Mouse (Mus musculus): ENCODE results near the gene Enpp5.
A peak's percentile ranks its signal among the peaks of the same experiment; 100 is the strongest.

Enpp5 gene

DNA sequence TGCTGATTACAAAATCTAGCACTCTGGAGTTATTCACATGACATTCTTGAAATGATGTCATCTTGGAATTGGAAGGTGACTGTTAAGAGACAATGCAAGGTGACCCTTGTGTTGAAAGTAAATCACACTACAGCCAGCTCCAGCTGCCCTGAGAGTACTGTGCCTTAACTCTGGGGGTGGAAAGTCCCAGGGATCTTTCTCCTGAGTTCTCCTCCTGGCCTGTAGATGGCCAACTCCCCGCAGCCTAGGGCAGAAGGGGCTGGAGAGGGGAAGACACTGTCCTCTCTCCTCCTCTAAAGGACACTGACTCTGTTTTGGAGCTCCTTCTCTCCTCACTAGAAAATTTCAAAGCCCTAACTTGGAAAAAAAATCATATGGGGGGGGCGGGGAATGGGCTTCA lies 12.9 kb downstream of the Enpp5 start:
- no peak for DNase-seq (ENCODE audit: low read depth, low spot score)

DNA sequence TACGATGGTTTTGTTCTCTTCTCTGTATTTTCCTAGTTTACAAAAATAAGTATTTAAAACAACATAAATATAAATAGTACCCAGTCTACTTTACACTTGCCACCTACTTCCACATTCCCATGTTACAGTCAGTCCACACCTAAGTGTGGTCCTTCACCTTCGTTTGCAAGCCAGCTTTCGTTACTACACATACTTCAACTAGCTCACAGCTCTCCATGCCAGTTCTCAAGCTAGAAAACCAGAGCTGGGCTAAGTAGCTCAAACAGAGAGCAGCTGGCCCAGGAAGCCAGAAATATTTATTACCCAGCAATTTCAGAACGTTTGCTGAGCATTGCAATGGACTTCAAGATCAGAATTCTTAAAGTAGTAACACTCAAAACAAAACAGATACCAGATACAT lies 21.9 kb downstream of the Enpp5 start:
- DNase-seq (ENCODE audit: low read depth, low spot score) = no peak

DNA sequence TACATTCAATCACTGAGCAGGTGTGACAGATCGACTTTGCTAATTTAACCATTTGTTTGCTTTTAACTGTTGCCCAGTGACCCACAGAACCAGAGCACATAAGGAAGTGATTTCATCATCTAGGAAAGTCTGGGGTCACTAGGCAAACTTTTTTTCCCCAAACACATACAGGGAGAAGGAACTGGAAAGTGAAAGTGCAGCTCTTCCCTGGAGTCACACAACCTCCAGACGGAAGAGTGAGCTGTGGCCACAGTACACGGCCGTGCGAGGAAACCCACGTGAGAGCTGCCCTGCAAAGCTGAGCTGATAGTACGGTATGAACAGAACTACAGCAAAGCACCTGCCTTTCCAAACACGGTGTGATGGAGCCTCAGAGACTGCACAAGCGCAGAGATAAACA lies 22.3 kb downstream of the Enpp5 start:
- peak; percentile 16 for DNase-seq (ENCODE audit: low read depth, low spot score)

DNA sequence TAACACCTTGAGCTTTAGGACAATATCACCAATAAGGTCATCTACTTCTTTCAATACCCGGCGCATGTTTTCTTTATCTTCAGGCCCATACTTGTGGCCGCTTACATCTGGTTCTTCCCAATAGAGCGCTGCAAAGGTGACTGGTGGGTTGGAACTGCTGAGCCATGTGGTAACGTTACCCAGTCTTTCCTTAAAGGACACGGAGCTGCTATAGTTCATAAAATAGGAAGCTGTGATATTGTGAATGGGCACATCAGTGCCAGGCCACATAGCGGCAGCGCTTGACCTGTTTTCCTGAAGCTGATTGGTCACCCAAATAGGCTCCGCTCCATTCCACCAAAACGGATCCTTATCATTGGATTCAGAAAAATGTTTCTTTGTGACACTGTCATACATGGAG lies 23.3 kb downstream of the Enpp5 start:
- DNase-seq (ENCODE audit: low read depth, low spot score) = no peak

DNA sequence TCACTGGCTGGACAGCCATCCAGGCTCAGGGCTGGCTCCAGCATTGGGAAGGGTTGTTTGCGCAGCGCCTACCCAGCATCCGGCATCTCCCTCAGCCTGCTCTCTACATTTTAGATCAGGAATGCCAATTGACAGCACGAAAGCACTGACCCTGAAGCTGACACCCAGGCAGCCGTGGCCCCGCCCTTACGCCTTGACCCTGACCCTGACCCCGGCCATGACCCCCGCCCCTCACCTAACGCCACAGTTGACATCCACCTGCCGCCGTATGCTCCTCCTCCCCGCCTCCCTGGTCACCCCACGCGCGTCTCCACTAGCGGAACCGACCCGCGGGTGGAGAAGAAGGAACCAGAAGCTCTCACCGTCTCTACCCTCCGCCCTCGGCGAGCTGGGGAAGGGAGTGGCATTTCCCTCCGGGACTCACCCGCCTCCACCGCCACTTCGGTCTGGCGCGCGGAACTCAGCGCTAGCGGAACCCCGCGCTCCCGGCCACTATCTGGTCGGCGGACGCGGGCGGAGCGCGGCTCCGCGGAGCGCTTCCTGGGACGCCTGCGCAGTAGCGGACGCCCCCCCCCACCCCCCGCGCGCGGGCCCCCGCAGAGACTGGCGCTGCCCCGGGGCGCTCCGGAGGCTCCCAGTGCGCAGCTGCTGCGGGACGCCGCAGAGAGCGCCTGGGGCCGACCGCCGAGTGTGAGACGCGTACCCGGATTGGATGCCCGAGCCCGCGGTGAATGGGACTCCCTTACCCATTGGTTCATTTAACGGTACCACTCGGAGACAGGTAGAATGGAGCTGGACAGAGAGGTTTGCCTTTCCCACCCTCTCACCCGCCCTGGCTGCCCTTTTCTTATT lies 26.9 kb downstream of the Enpp5 start, which contains the start of gene Enpp4:
Gene Enpp4 (minus strand): TSS at position 523 of the 852 bp plus-strand sequence.
- DNase-seq (ENCODE audit: low read depth, low spot score) = peak; percentile 80

DNA sequence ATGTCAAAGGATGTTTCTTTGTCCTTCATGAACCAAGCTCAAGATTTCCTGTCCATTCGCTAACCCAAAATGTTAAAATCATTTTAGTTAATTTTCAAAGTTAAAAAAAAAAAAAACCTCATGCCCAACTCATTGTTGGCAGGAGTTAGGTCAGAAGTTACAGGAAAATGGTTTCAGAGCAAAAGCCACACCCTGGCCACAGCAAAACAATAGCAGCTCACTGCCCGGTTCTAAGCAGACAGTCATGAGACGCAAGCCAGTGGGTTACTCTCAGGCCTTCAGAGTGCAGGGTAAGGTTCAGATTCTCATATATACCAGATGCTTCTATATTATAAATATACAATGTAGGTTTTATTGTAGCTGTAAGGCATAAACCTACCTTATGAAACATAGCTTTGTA lies 29.7 kb downstream of the Enpp5 start:
- DNase-seq (ENCODE audit: low read depth, low spot score) = no peak

DNA sequence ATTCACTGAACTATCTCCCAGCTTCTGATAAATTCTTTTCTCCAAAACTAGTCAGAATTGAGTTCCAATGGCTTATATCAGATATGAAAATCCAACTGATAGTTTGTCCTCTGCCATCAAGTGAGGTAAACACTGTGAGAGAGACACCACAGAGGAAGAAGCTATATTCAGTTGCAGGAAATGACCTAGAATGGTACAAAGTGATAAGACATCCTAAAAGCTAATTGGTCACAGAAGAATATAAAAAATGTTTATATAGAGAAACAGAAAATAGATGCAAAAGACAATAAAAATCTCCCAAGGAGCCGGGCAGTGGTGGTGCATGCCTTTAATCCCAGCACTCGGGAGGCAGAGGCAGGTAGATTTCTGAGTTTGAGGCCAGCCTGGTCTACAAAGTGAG lies 38.0 kb downstream of the Enpp5 start:
- DNase-seq (ENCODE audit: low read depth, low spot score) = no peak

DNA sequence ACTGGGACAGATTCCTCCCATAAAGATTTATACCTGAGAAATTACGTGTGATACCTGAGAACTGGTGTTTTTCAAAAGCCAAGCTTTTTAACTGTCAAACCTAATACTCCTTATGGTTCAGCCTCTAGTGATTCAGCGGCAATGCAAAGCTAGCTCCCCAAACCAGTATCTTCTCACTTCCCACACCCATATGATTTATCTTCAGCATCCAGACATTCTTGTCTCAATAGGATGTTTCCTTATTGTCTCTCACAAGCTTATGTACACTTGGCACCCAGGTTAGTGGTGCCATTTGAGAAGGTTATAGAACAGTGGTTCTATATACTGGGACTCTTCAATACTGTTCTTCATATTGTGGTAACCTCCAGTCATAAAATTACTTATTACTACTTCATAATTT lies 39.1 kb downstream of the Enpp5 start:
- no peak for DNase-seq (ENCODE audit: low read depth, low spot score)

DNA sequence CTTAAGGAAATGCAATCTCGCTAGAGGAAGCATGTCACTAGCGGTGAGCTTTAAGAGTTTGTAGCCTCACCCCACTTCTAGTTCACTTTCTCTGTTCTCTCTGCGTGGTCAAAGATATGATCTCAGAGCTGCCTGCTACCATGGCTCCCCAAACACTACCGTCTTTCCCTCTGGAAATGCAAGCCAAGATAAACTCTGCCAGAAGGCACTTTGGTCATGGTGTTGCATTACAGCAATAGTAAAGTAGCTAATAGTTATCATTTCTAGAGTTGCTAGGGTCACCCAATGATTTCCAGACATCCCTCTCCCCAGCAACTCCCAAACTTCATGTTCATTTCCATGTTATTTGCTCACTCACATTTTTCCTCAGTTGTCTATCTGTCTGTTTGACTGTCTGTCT lies 39.6 kb downstream of the Enpp5 start:
- no peak for DNase-seq (ENCODE audit: low read depth, low spot score)

DNA sequence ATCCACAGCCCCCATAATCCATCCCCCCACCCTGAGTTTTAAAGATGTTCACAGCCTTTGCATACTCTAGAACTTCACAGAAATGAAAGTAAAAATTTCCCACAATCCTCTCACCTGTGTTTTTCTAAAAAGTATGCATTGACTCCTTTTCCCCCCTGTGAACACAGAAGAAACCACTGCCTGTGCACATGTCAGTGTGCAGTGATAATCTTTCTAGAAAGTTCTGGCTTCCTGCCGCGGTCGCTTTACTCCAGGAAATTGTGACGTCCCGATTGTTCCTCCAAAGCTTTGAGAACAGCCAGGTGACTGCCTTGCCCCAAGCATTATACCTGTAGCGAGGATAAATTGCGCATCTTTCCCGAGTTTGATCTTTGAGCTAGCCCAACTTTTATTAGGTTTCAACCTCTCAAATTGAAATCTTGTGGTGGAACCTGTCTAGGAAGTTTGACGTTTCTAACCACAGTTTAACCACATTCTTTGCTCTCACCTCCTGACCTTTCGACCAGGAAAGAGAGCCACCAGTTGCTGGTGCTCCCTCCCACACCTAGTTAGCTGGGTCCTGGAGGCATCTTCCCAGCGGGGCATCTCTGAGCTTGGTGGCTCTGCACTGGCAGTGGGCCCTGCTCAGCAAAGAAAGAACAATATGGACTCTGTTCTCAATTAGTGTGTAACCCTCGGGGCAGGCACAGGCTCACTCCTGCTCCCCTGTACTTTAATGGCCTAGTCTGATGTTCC lies 42.9 kb downstream of the Enpp5 start:
- DNase-seq (ENCODE audit: low read depth, low spot score) = peak; percentile 69

DNA sequence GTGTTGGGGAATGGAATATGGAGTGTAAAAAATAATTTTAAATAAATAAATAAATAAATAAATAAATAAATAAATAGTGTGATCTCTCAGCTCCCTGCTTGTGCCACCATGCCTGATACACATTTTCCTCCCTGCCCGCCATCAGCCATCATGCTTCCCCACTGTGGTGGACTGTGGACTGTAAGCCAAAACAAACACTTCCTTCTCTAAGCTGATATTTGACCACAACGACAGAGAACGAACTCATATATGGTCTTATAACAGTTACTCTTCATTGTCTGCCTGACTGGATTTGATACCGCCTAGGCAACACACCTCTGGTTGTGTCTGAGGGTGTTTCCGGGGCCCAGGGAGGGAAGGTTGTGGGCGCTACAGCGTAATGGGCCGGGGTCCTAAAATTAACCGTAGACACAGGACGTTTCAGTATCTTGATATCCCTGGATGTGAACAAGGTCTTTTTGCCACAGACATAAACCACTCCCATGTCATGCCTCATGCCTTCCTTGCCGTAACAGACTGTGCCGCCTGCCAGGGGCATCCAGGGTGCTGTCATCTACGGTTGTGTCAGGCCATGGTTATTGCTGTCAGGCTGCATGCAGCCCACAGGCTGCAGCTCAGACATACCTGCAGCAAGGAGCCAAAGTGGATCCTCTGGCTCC lies 50.6 kb downstream of the Enpp5 start:
- no peak for DNase-seq (ENCODE audit: low read depth, low spot score)

DNA sequence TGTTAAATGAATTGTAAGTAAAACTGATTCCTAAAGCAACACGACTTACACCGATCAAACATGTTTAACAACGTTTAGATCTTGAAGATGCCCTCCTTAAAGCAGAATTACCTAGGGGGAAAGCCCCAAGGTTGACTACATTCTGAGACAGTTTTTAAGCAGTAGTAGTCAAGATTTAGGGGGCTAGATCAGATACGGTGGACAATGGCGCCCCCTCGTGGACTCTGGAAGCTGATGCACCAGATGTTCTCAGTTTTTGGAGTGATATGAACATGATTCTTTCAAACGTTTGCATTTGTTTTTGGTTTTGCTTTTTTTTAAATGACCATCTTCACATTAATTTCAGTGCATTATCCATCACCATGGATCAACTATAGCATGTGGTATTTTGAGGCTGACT lies 51.8 kb downstream of the Enpp5 start:
- peak; percentile 72 for DNase-seq (ENCODE audit: low read depth, low spot score)

DNA sequence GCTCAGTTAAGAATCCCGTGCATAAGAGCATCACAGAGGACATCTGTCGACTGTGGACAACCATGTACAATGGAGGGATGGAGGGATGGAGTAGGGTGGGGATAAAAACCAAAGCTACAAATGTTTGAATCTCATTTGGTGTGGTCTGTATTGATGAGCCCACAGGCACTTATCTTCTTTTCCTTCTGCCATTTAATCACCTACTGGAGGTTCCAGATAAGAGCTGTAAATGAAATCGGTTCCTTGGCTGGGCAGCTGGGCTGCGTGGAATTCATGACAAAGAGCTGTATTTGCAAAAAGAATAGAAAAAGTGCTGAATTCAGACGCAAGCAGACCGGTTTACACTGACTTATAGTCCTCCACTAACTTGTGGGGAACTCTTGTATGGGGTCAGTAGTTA lies 55.5 kb downstream of the Enpp5 start:
- DNase-seq (ENCODE audit: low read depth, low spot score) = no peak

DNA sequence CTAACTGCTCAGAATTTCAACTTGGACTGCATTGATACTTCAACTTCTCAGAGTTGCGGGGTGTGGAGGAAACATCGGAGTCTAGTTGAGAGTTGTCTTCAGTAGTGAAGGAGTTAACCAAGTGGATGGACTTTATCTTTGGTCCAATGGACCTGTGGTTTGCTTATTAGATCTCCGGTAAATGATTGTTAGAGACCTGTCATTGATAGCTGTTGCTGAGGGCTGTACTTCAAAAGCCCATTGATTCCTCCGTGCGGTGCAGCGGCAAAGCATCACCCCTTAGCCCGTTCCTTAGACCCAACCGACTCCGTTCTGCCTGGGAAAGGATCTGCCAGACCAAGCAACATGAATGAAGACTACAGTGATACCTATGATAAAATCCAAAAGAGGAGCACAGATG lies 55.9 kb downstream of the Enpp5 start:
- no peak for DNase-seq (ENCODE audit: low read depth, low spot score)

DNA sequence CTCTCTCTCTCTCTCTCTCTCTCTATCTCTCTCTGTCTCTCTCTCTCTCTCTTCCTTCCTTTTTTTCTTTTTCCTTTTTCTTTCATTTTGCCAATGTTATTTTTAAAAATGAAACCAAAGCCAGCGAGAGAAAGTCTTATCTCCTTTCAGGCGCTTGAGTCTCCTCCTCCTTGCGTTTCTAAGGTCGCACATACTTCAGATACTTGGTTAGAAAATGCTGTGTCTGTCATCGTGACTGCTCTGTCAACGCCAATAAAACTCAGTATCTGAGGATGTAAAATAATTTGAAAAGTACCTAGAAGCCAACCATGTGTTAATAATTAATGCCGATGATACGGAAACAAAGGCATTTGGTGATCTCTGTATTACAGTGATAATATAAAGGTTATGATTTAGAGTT lies 57.4 kb downstream of the Enpp5 start:
- no peak for DNase-seq (ENCODE audit: low read depth, low spot score)

All from forelimb bud, embryonic 11.5 days (tissue).